Mouse (Mus musculus): Measurements from ENCODE around the gene Fam71d. TPM values are rescaled to one million over a fixed set of nuclear protein-coding genes. Genes with fewer than 3 reads are reported as not detected.

The Fam71d gene
- not detected in 2 replicates for polyA plus RNA-seq (2012)

DNA sequence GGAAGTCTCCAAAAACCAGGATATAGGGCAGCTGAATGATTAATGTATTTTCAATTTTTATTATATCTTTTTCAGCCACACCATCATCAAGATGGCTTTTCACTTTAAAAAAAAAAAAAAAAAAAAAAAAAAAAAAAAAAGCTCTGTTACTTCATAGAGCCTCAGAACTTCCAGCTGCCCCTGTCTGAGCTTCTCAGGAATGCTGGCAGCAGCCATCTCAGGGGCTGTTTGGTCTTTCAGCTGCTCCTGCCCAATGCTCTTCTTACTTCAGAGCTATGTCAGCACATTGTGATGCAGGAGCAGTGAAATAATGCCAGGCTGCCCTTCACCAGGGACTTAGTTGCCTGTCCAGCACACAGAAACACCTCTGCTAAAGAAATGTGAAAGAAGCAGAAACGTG lies at the start of gene Fam71d:
TSS of gene Fam71d (plus strand) at position 211 of the 400 bp plus-strand sequence.

DNA sequence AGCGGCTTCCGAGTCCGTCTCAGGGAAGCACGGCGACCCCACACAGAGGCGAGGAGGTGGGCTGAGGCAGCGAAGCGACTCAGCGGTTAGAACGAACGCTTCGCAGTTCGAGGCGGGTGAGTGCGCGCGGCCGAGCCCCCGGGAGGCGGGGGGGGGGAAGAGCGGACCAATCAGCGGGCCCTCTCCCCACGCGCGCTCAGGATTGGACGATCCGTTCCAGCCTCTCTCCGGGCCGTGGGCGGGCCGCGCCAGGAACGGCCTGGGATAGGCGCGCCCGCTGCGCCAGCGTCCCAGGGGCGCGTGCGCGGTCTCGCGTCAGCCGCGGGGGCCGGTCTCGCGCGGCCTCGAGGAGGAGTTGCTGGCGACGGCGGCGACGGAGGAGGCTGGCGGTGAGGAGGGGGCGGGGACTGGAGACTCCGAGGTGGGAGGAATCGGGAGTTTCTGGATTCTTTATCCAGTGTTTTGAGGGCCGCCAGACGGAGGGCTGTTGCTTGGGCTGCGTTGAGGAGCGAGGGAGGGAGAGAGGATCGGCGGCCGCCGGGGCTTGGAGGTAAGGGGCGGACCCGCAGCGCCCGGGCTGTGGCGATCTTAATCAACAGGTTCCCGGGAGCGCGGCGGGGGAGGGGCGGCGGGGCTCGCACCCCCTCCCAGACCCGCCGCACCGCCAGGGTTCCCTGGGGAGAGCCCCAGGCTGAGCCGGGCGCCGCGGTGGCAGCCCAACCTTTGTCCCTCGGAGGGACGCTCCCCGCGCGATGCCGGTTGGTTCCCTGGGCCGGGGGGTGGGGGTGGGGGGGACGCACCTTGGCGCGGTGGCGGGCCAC lies 57.4 kb downstream of the Fam71d start, which contains the start of gene Mpp5:
TSS of gene Mpp5 (plus strand) at position 351 of the 821 bp plus-strand sequence.

Other genes with a start within 250 kb of the Fam71d start
- gene Mpp5, start 57.4 kb downstream of the Fam71d start, polyA plus RNA-seq (2012) = 0.56 and 0.86 TPM in 2 replicates
- 9.6 TPM in 2 replicates for gene Atp6v1d, start 170.1 kb downstream of the Fam71d start, polyA plus RNA-seq (2012)
- gene Eif2s1, start 170.3 kb downstream of the Fam71d start, polyA plus RNA-seq (2012) = 28.3 and 29.1 TPM in 2 replicates
- gene Plek2, start 215.4 kb downstream of the Fam71d start, polyA plus RNA-seq (2012) = 0.03 and 0.18 TPM in 2 replicates

Measured in megakaryocyte-erythroid progenitor cell, adult 5 weeks (primary cell).